Comparison of ENCODE assay signal across 9 mouse cellular contexts in the genomic region with DNA sequence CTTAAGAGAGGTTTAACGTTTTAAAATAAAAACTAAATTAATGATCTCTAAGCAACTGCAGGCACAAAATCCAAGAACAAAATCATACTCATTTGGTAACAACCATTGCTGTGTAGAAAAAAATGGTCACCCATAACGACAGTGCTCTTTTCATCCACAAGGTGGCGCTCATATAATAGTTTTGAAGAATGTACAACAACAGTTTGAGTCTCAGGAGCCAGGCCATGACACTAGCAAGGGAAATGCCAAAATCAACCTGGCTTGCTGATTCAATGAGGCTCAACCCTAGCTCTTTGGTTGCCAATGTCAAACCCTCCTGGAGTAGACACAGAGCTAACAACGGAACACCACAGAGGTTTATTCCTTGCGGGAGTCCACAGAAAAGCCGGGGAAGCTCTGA. TPM values are rescaled to one million over a fixed set of nuclear protein-coding genes. Genes with fewer than 3 reads are reported as not detected.
DNase-seq lines count a peak whose midpoint lies in the region; ATAC-seq and TF ChIP-seq lines count a peak whose summit lies in the region.
"Had no signal": no experiment of that assay in that cellular context is flagged by ENCODE, and none has a peak within 500 bp of the region (broad histone marks: within the 10 kb centered on the region; RNA-seq: fewer than 3 reads in every experiment).

No protein-coding gene starts in this region.

- no peaks in the 10 kb centered on the region for H3K4me1 ChIP-seq in intestine, postnatal 0 days (replicated peaks; ENCODE audit: control insufficient read depth, insufficient read depth, low read length)
- no peaks in the 10 kb centered on the region for H3K4me1 ChIP-seq in intestine, embryonic 16.5 days (ENCODE audit: control insufficient read depth, insufficient read depth, low read length)
- H3K4me1 ChIP-seq in embryonic facial prominence, embryonic 11.5 days (ENCODE audit: control insufficient read depth, insufficient read depth, low read length): no peaks in the 10 kb centered on the region
- no peaks in the 10 kb centered on the region for H3K4me1 ChIP-seq in midbrain, embryonic 14.5 days (ENCODE audit: control insufficient read depth, insufficient read depth, low read length)

- ATAC-seq in intestine, postnatal 0 days: no peak
- no peak for ATAC-seq in intestine, embryonic 16.5 days
- ATAC-seq in embryonic facial prominence, embryonic 11.5 days (replicated peaks; ENCODE audit: insufficient number of reproducible peaks, low FRiP score, low TSS enrichment, low read depth): no peak
- ATAC-seq in midbrain, embryonic 14.5 days (ENCODE audit: low FRiP score, low TSS enrichment): no peak

- H3K27me3 ChIP-seq in intestine, postnatal 0 days (replicated peaks; ENCODE audit: control insufficient read depth, insufficient read depth, low read length): no peaks in the 10 kb centered on the region
- no peaks in the 10 kb centered on the region for H3K27me3 ChIP-seq in intestine, embryonic 16.5 days (replicated peaks; ENCODE audit: control insufficient read depth, insufficient read depth, low read length)
- no peaks in the 10 kb centered on the region for H3K27me3 ChIP-seq in embryonic facial prominence, embryonic 11.5 days (ENCODE audit: control insufficient read depth, insufficient read depth, low read length)
- no peaks in the 10 kb centered on the region for H3K27me3 ChIP-seq in midbrain, embryonic 14.5 days (ENCODE audit: control insufficient read depth, insufficient read depth, low read length)

- H3K27ac ChIP-seq in intestine, postnatal 0 days (ENCODE audit: low read depth, low read length): no peak overlapping the region
- no peak overlapping the region for H3K27ac ChIP-seq in intestine, embryonic 16.5 days (ENCODE audit: low read length)
- H3K27ac ChIP-seq in embryonic facial prominence, embryonic 11.5 days (replicated peaks; ENCODE audit: low read depth, low read length): no peak overlapping the region
- no peak overlapping the region for H3K27ac ChIP-seq in midbrain, embryonic 14.5 days (replicated peaks; ENCODE audit: low read depth, low read length)

- peaks cover 4% of the 10 kb centered on the region; the same call in 1 of the 2 replicates for H3K36me3 ChIP-seq in intestine, postnatal 0 days (ENCODE audit: control insufficient read depth, insufficient read depth)
- H3K36me3 ChIP-seq in intestine, embryonic 16.5 days (ENCODE audit: control insufficient read depth, insufficient read depth, low read length): no peaks in the 10 kb centered on the region; the same call in 1 of the 2 replicates
- no peaks in the 10 kb centered on the region for H3K36me3 ChIP-seq in embryonic facial prominence, embryonic 11.5 days (replicated peaks; ENCODE audit: control insufficient read depth, insufficient read depth, low read depth, low read length)
- no peaks in the 10 kb centered on the region for H3K36me3 ChIP-seq in midbrain, embryonic 14.5 days (ENCODE audit: control insufficient read depth, insufficient read depth, low read length)

- no peak overlapping the region for H3K4me3 ChIP-seq in intestine, postnatal 0 days (ENCODE audit: low read depth, low read length)
- no peak overlapping the region for H3K4me3 ChIP-seq in intestine, embryonic 16.5 days (ENCODE audit: low read length)
- no peak overlapping the region for H3K4me3 ChIP-seq in embryonic facial prominence, embryonic 11.5 days (ENCODE audit: low read depth, low read length)
- H3K4me3 ChIP-seq in midbrain, embryonic 14.5 days (replicated peaks; ENCODE audit: low read depth, low read length): no peak overlapping the region
- H3K4me3 ChIP-seq: myocyte had no signal

- TF ChIP-seq CTCF in intestine, postnatal 0 days (IDR thresholded peaks at IDR 0.05; ENCODE audit: low read depth): peak; percentile 87

- DNase-seq in adrenal gland, postnatal 36 days: peak; percentile 75 to 82
- peak; percentile 91 for DNase-seq in embryonic facial prominence, embryonic 11.5 days (ENCODE audit: low spot score)
- peak; percentile 77 to 87 for DNase-seq in heart, postnatal 14 days
- peak; percentile 76 to 77 for DNase-seq in left cerebral cortex, adult 18-20 months (ENCODE audit: low spot score in 2 of 2)
- peak; percentile 94 for DNase-seq in midbrain, embryonic 14.5 days
- DNase-seq in thymus, postnatal 0 days (ENCODE audit: low spot score): peak; percentile 74

- intact Hi-C loops in heart, postnatal 14 days (cut with DNase I): loop anchor here (1.0 to 5.0 kb wide), 2 partner anchors 160 to 546 kb away; no protein-coding TSS in a partner anchor

- H3K9me3 ChIP-seq in intestine, postnatal 0 days (ENCODE audit: control insufficient read depth): no peaks in the 10 kb centered on the region
- H3K9me3 ChIP-seq in intestine, embryonic 16.5 days (ENCODE audit: control insufficient read depth, low read length): no peaks in the 10 kb centered on the region
- no peaks in the 10 kb centered on the region for H3K9me3 ChIP-seq in embryonic facial prominence, embryonic 11.5 days (replicated peaks; ENCODE audit: control insufficient read depth, low read length)
- H3K9me3 ChIP-seq in midbrain, embryonic 14.5 days (ENCODE audit: control insufficient read depth, low read length): no peaks in the 10 kb centered on the region

- H3K9ac ChIP-seq in intestine, postnatal 0 days (ENCODE audit: low read depth, low read length): no peak overlapping the region
- no peak overlapping the region for H3K9ac ChIP-seq in intestine, embryonic 16.5 days (ENCODE audit: low read depth, low read length)
- H3K9ac ChIP-seq in embryonic facial prominence, embryonic 11.5 days (replicated peaks; ENCODE audit: low read length): no peak overlapping the region
- H3K9ac ChIP-seq in midbrain, embryonic 14.5 days (replicated peaks; ENCODE audit: low read length): no peak overlapping the region

- 37% methylated on average over 6 of the region's 6 CpGs for WGBS in intestine, postnatal 0 days
- 37% methylated on average over 6 of the region's 6 CpGs for WGBS in intestine, embryonic 16.5 days
- WGBS in embryonic facial prominence, embryonic 11.5 days: 35% methylated on average over 6 of the region's 6 CpGs
- 40% methylated on average over 6 of the region's 6 CpGs for WGBS in midbrain, embryonic 14.5 days

- no peak overlapping the region for H3K4me2 ChIP-seq in intestine, postnatal 0 days (replicated peaks; ENCODE audit: low read depth)
- no peak overlapping the region for H3K4me2 ChIP-seq in intestine, embryonic 16.5 days (ENCODE audit: low read depth, low read length)
- no peak overlapping the region for H3K4me2 ChIP-seq in embryonic facial prominence, embryonic 11.5 days (ENCODE audit: low read depth, low read length)
- H3K4me2 ChIP-seq in midbrain, embryonic 14.5 days (ENCODE audit: low read length): no peak overlapping the region

RNA-seq across cellular contexts. Expression of gene Myzap, which starts 54.0 kb away (rescaled TPM):
- 9.7 and 12.0 TPM in 2 replicates for polyA plus RNA-seq in intestine, postnatal 0 days (2015; fragmentation: Nextera tagmentation; extraction: Ambion mirVana)
- 7.9 and 8.9 TPM in 2 replicates for polyA plus RNA-seq in intestine, embryonic 16.5 days (2015; fragmentation: Nextera tagmentation; extraction: Ambion mirVana)
- total RNA-seq in adrenal gland, postnatal 36 days (2021): 10 to 100 TPM in 1 of 2 experiments, 1 to 10 TPM in 1; 6.8 to 12.9 TPM
- polyA plus RNA-seq in embryonic facial prominence, embryonic 11.5 days (2014; fragmentation: Nextera tagmentation; extraction: Ambion mirVana): 7.0 and 8.5 TPM in 2 replicates
- total RNA-seq in heart, postnatal 14 days (2021): 100 to 1,000 TPM; 341 to 359 TPM
- 1 to 10 TPM; 1.7 to 2.3 TPM for total RNA-seq in left cerebral cortex, adult 18-20 months (2021)
- 1.3 and 2.2 TPM in 2 replicates for polyA plus RNA-seq in midbrain, embryonic 14.5 days (2014; fragmentation: Nextera tagmentation; extraction: Ambion mirVana)
- polyA plus RNA-seq in thymus, postnatal 0 days (2015; fragmentation: Nextera tagmentation; extraction: Ambion mirVana): 12.6 and 14.2 TPM in 2 replicates
